Mouse (Mus musculus) ES-E14 (cell line): ENCODE measurements around the gene Nsd1. TPM values are rescaled to one million over a fixed set of nuclear protein-coding genes. Genes with fewer than 3 reads are reported as not detected.
A peak's percentile ranks its signal among the peaks of the same experiment; 100 is the strongest.

Source experiments
- DNase-seq: peaks from one replicate; pipeline ENCODE4 v3.0.0-alpha.2; 2013; ENCODE audit warnings: low read depth, low spot score
- H3K27ac ChIP-seq: 2 replicates; pipeline ENCODE4 v1.5.1; 2012; ENCODE audit warnings: low read depth, mild to moderate bottlenecking, low read length, moderate library complexity, mixed read lengths; ENCODE audit not compliant: poor library complexity, insufficient read depth, severe bottlenecking
- H3K36me3 ChIP-seq: 2 replicates; pipeline ENCODE4 v1.6.1; 2012; ENCODE audit warnings: mild to moderate bottlenecking, low read length, moderate library complexity, mixed read lengths; ENCODE audit not compliant: control insufficient read depth, poor library complexity, insufficient read depth, severe bottlenecking
- H3K4me1 ChIP-seq, 2 experiments: fragments of 150-350 bp in 1 of 2; sonication (generic) in 1 of 2; 2 replicates each; pipeline ENCODE4 v1.6.1; 2012; ENCODE audit warnings: low read length in 2 of 2, mild to moderate bottlenecking in 1 of 2, mixed read lengths in 1 of 2; ENCODE audit not compliant: control insufficient read depth in 2 of 2, insufficient read depth in 2 of 2, poor library complexity in 1 of 2
- H3K4me3 ChIP-seq, 2 experiments: fragments of 150-350 bp in 1 of 2; sonication (generic) in 1 of 2; 2 replicates each; pipeline ENCODE4 v1.5.1; 2012; ENCODE audit warnings: low read length in 2 of 2, low read depth in 1 of 2, mild to moderate bottlenecking in 1 of 2, mixed read lengths in 1 of 2; ENCODE audit not compliant: insufficient read depth in 1 of 2, poor library complexity in 1 of 2, severe bottlenecking in 1 of 2
- H3K9ac ChIP-seq: 2 replicates; pipeline ENCODE4 v1.6.1; 2012; ENCODE audit warnings: low read depth, mild to moderate bottlenecking, low read length, mixed read lengths; ENCODE audit not compliant: poor library complexity, insufficient read depth, severe bottlenecking
- H3K9me3 ChIP-seq: fragments of 150-350 bp; sonication (generic); 2 replicates; pipeline ENCODE4 v1.6.1; 2012; ENCODE audit warnings: low read depth, mild to moderate bottlenecking, low read length; ENCODE audit not compliant: control insufficient read depth, insufficient read depth
- CHD2 ChIP-seq: IDR thresholded peaks from 2 replicates; pipeline ENCODE4 v1.6.1; 2014; ENCODE audit warnings: mild to moderate bottlenecking, low read depth, low read length, inconsistent platforms
- HCFC1 ChIP-seq: IDR thresholded peaks from 2 replicates; pipeline ENCODE4 v1.6.1; 2012; ENCODE audit warnings: low read length, inconsistent platforms, borderline replicate concordance; ENCODE audit not compliant: insufficient read depth
- MAFK ChIP-seq: IDR thresholded peaks from 2 replicates; pipeline ENCODE4 v1.6.1; 2014; ENCODE audit warnings: mild to moderate bottlenecking, low read depth, low read length, inconsistent platforms; ENCODE audit not compliant: insufficient read depth
- ZC3H11A ChIP-seq: IDR thresholded peaks from 2 replicates; pipeline ENCODE4 v1.6.1; 2012; ENCODE audit warnings: low read depth, mild to moderate bottlenecking, inconsistent platforms, low read length, borderline replicate concordance
- ZNF384 ChIP-seq: IDR thresholded peaks from 2 replicates; pipeline ENCODE4 v1.6.1; 2012; ENCODE audit warnings: low read depth, low read length, inconsistent platforms
- in situ Hi-C, 2 experiments: fragments of 600-800 bp; cut with MboI; formaldehyde crosslinking; loops; one replicate each; pipeline ENCODE4 v1.15.1; 2025; ENCODE audit warnings: low sequenced_read_pairs in 2 of 2, inconsistent platforms in 1 of 2; ENCODE audit not compliant: unreplicated experiment in 2 of 2
- total RNA-seq: library from RNA; depleted of rRNA; stranded (reverse); fragments of 300-350 nt; gene quantifications from 2 replicates; pipeline ENCODE4 v1.2.3, GENCODE M21; 2012

The Nsd1 gene
- total RNA-seq, 1 experiment: 135 TPM

DNA sequence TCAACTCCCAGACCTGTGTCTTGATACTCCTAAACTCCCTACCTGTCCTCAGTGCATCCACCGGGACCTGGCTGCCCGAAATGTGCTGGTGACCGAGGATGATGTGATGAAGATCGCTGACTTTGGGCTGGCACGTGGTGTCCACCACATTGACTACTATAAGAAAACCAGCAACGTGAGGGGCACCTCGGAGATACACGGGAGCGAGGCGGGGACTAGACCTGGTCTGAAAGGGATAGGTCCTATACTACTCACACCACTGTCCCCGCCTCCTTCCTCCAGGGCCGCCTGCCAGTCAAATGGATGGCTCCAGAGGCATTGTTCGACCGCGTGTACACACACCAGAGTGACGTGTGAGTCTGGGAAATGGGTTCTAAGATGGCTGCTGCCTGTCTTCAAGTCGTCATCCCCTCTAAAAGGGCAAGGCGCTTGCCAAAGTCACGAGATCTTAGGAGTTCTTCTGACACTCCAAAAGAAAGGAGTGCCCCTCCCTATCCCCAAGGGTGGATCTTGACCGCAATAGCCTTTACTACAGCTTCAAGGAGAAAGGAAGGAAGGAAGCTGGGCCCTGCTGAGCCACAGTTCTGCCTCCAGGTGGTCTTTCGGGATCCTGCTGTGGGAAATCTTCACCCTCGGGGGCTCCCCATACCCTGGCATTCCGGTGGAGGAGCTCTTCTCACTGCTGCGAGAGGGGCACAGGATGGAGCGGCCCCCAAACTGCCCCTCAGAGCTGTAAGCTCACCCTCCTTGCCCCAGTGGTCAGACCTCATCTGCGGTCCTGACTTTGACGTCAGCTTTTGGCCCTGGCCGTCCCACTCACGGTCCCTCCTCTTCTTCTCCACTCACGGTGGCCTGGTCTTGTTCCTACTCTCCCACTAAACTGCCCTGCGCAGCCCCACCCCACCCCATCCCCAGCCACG, 42.5 kb upstream of the Nsd1 start:
- peak overlapping the region; percentile 60 for H3K9ac ChIP-seq
- H3K36me3 ChIP-seq: no peaks in the 10 kb centered on the region
- DNase-seq: peak; percentile 70
- H3K4me3 ChIP-seq: peak overlapping the region; percentile 43 to 50; a peak in 3 of 4 replicates
- H3K27ac ChIP-seq: peak overlapping the region; percentile 40; the same call in 1 of the 2 replicates
- H3K4me1 ChIP-seq: peaks cover 0 to 15% of the 10 kb centered on the region in 2 experiments; a peak in 1 of 4 replicates
- in situ Hi-C loops: no loop called here
- no peak for TF ChIP-seq HCFC1
- no peak for TF ChIP-seq ZC3H11A
- TF ChIP-seq ZNF384: no peak
- TF ChIP-seq MAFK: no peak
- TF ChIP-seq CHD2: no peak
- no peaks in the 10 kb centered on the region for H3K9me3 ChIP-seq

DNA sequence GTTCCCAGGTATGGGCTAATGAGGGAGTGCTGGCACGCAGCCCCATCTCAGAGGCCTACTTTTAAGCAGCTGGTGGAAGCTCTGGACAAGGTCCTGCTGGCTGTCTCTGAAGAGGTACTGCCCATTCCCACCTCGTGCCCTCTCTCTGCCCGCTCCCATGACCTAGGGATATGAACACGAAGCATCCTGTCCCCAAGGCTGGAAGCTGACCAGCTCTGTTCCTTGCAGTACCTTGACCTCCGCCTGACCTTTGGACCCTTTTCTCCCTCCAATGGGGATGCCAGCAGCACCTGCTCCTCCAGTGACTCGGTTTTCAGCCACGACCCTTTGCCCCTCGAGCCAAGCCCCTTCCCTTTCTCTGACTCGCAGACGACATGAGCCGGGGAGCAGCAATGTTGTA, 41.8 kb upstream of the Nsd1 start:
- Histone ChIP-seq H3K27ac (no peak overlapping the region), H3K4me1 (peaks cover 2 to 15% of the 10 kb centered on the region in 2 experiments; a peak in 2 of 4 replicates), H3K4me3 (peak overlapping the region in 1 of 2 experiments; percentile 43; a peak in 1 of 4 replicates), H3K9me3 (no peaks in the 10 kb centered on the region), H3K9ac (no peak overlapping the region; the same call in 1 of the 2 replicates), H3K36me3 (no peaks in the 10 kb centered on the region)
- DNase-seq: no peak
- TF ChIP-seq ZNF384 (no peak), ZC3H11A (no peak), MAFK (no peak), CHD2 (no peak), HCFC1 (no peak)
- in situ Hi-C loops: no loop called here

DNA sequence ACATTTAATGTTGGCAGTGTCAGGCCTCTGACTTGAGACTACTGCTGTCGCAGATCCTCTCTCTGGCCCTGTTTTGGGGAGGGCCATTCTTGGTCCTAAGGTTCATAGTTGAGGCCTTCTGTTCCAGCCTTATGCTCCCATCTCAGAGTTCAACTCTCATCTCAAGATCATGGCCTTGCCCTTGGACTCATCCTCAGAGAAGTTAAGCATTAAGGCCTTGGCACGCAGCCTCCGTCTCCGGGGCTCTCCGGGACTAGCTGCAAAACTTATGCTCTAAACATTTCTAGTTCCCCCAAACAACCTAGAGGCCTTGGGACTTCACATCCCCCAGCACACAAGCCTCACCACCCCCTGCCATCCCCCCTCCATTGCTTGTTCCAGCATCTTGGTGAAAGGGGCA, 41.3 kb upstream of the Nsd1 start:
- no peak overlapping the region for H3K27ac ChIP-seq
- H3K36me3 ChIP-seq: no peaks in the 10 kb centered on the region
- no peak overlapping the region for H3K4me3 ChIP-seq
- H3K9me3 ChIP-seq: no peaks in the 10 kb centered on the region
- H3K9ac ChIP-seq: no peak overlapping the region
- no peak for DNase-seq
- in situ Hi-C loops: no loop called here
- H3K4me1 ChIP-seq: peaks cover 2 to 15% of the 10 kb centered on the region in 2 experiments; a peak in 2 of 4 replicates
- TF ChIP-seq CHD2 (no peak), HCFC1 (no peak), ZNF384 (no peak), MAFK (no peak), ZC3H11A (no peak)

DNA sequence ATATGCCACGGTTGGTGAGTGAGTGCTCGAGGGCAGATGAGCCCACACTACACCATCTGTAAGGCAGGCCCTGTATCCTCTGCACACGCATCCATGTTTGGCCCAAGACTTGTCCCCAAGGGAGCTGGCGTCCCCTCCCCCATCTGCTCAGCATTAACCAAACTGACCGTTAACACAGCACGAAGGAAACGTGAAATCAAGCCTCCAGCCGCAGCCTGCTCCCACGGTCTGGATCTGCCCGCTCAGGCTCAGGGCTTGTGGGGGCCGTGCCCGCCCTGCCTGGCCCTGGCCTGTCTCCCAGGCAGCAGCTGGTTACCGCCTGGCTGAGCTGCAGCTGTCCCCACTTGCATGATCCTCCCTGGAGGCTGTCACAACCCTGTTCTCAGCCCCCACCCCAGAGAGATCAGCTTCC, 40.6 kb upstream of the Nsd1 start:
- H3K4me3 ChIP-seq: peak overlapping the region; percentile 33 to 43; a peak in 2 of 4 replicates
- no peaks in the 10 kb centered on the region for H3K9me3 ChIP-seq
- H3K4me1 ChIP-seq: peaks cover 2 to 15% of the 10 kb centered on the region in 2 experiments; a peak in 2 of 4 replicates
- in situ Hi-C loops: no loop called here
- no peaks in the 10 kb centered on the region for H3K36me3 ChIP-seq
- no peak overlapping the region for H3K27ac ChIP-seq
- H3K9ac ChIP-seq: peak overlapping the region; percentile 16; the same call in 1 of the 2 replicates
- no peak for DNase-seq
- no peak for TF ChIP-seq ZC3H11A
- TF ChIP-seq CHD2: no peak
- no peak for TF ChIP-seq MAFK
- no peak for TF ChIP-seq HCFC1
- TF ChIP-seq ZNF384: no peak
